ENCODE assay signal across 27 mouse cellular contexts in the genomic region with DNA sequence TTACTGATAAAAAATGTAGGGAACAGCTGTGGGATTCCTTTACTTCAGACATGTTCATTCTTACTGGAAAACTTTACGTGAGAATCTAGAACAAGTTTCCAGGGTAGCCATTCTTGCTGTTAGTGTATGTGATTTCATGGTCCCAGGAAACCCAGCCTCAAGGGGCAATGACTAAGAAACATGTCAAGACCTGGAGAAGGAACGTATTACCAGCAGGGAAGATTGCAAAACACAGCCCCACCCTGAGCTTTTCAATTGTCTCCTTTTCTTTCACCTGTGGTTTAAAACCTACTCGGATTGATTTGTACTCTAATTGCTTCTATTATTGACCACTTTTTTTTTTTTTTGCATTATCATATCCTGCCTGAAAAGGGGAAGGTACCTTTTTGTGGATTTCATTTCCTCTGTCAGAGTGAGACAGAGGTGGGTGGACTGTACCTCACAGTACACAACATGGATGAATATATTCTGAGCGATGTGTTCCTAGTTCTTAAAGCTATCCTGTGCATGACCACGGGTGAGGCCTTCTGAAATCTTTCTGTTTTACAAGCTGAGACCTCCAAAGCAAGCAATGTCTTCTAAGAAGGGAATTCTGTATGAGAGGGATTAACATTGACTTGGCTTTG.
A peak's percentile ranks its signal among the peaks of the same experiment; 100 is the strongest.
DNase-seq lines count a peak whose midpoint lies in the region; ATAC-seq lines count a peak whose summit lies in the region.
"Had no signal": no experiment of that assay in that cellular context is flagged by ENCODE, and none has a peak within 500 bp of the region (broad histone marks: within the 10 kb centered on the region; RNA-seq: fewer than 3 reads in every experiment).

No protein-coding gene starts in this region.

- DNase-seq in frontal cortex, postnatal 14 days (ENCODE audit: low spot score in 2 of 2): no peak
- DNase-seq in urinary bladder, postnatal 36 days (ENCODE audit: low spot score in 2 of 2): peak; percentile 8 to 21
- no peak for DNase-seq in urinary bladder, postnatal 4 days (ENCODE audit: low spot score in 2 of 2)
- DNase-seq in fat pad, adult 2 months (ENCODE audit: extremely low read depth, low read depth, low spot score): peak; percentile 26
- DNase-seq in spleen, adult 18-20 months: no peak
- no peak for DNase-seq in right cerebral cortex, adult 18-20 months
- no peak for DNase-seq in natural killer cell, adult 2 months (ENCODE audit: low spot score in 2 of 2)
- DNase-seq: adrenal gland, adult 8-10 months; B cell, adult 2 months; cerebellum, adult 9-10 months; cerebellum, postnatal 36 days; gastrocnemius, adult 2 months; gastrocnemius, postnatal 36 days; heart, postnatal 14 days; kidney, adult 2 months; layer of hippocampus, postnatal 36 days; liver; lung, embryonic 14.5 days; lung, postnatal 14 days; right cerebral cortex, postnatal 14 days; thymus, adult 18-20 months; thymus, postnatal 25 days had no signal

- peak; percentile 21; the same call in 1 of the 2 replicates for ATAC-seq in frontal cortex, adult (ENCODE audit: low TSS enrichment)
- ATAC-seq: forebrain, embryonic 14.5 days; hindbrain, postnatal 0 days; intestine, embryonic 15.5 days; midbrain, embryonic 15.5 days had no signal

Comparison
In these comparisons a context has a peak if more than half of its experiments do, and no peak if none do; other contexts are left out.
1. DNase-seq: peak in urinary bladder, postnatal 36 days (2 of 2) and fat pad, adult 2 months (single experiment); none in frontal cortex, postnatal 14 days (0 of 2), urinary bladder, postnatal 4 days (0 of 2), spleen, adult 18-20 months (0 of 2), right cerebral cortex, adult 18-20 months (single experiment) and natural killer cell, adult 2 months (0 of 2).